Mouse (Mus musculus): ENCODE measurements around the gene Slc25a51. TPM values are rescaled to one million over a fixed set of nuclear protein-coding genes. Genes with fewer than 3 reads are reported as not detected.
"Not testable (repeated sequence)": the region's sequence is repeated elsewhere in the genome, so short reads cannot be mapped to it uniquely, and the experiment has no call there.

Slc25a51 gene
- polyA plus RNA-seq, 1 experiment from 2014 or later, result 79.8 TPM

DNA sequence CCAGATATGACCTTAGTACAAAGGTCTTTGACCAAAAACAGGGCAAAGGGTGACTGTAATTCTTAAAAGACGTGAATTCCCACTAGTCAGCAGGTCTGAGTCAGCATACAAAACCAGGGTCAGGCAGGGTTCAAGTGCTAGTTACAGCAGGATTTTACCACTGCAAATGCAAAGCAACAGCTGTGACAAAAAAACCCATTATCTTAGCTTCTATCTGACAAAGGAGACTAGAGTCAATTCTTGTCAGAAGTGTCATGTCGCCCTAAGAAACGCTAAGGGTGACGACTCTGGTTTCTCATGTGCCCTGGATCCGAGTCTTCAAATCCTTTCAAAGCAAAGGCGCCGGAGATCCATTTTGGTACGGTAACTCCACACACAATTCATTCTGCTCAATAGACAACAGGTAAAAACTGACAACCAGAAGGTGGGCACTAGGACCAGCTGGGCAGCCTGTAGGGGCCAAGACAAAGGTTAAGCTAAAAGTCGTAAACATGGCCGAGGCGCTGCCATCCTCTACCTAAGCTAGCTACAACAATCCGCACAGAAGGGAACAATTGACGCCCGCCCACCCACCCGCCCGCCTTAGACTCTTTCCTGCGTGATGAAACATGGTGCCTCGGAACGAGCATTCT, 747 bp downstream of the Slc25a51 start:
- Histone ChIP-seq H3K27me3 (no peaks in the 10 kb centered on the region), H3K4me3 (peak overlapping the region; percentile 88), H3K4me2 (replicated peaks) (peak overlapping the region; percentile 69), H3K36me3 (peaks cover 18% of the 10 kb centered on the region), H3K9ac (peak overlapping the region; percentile 90), H3K9me3 (no peaks in the 10 kb centered on the region), H3K27ac (peak overlapping the region; percentile 83; the same call in 1 of the 2 replicates), H3K4me1 (peaks cover 15% of the 10 kb centered on the region)
- ATAC-seq (ENCODE audit: insufficient number of reproducible peaks, insufficient read depth, low FRiP score, low TSS enrichment), result no peak
- WGBS, result 1% methylated on average over 19 of the region's 19 CpGs

DNA sequence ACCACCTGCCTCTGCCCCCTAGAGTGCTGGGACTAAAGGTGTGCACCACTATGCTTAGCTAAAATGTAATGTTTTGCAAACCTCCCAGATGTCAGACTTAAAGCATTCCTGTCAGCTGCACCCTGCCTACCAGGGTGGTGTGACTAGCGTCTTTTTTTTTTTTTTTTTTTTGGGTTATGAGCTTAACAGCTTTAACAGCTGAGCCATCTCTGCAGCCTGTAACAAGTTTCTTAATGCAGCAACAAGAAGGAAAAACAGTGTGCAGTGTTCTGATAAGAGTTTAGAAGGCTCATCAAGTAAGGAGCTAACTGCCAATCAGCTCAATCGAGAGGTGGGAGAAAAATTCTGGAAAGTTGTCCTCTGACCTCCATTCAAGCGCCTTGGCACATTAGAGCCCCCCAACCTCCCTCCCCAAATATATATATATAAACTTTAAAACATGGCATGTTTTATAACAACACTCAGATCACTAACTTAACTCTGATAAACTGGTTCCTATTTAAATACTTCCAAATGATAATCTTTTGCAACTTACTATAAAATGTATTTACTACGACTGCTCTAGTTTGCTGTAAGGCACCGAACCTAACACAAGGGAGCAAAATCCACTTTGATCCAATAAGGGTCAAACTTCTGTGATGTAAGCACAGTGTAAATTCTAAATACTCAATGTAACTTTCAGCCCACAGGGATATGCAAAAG, 1.4 kb downstream of the Slc25a51 start:
- peaks cover 15% of the 10 kb centered on the region for H3K4me1 ChIP-seq
- H3K9me3 ChIP-seq, result no peaks in the 10 kb centered on the region
- peak overlapping the region; percentile 88 for H3K4me3 ChIP-seq
- peak overlapping the region; percentile 69 for H3K4me2 ChIP-seq (replicated peaks)
- H3K27me3 ChIP-seq, result no peaks in the 10 kb centered on the region
- no peak for ATAC-seq (ENCODE audit: insufficient number of reproducible peaks, insufficient read depth, low FRiP score, low TSS enrichment)
- peaks cover 25% of the 10 kb centered on the region for H3K36me3 ChIP-seq
- peak overlapping the region; percentile 90; the same call in 1 of the 2 replicates for H3K9ac ChIP-seq
- no peak overlapping the region for H3K27ac ChIP-seq
- 61% methylated on average over 5 of the region's 5 CpGs for WGBS

DNA sequence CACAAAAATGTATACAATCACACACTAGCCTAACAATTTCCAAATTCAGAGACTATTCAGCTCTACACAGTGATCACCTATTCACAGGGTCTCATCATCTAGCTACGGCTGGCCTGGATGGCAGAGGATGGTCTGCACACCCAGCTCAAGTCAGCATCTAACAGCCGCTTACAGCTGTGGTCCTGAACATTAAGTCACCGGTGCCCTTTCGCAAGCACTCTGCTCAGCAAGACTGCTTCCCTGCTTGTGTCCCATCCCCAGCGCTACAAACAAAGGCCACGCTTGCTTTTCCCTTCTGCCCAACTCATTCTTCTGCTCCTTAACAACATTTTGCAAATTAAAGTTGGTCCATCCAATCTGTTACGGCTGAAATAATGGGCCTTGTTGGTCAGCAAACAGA, 2.2 kb downstream of the Slc25a51 start:
- WGBS, result 86% methylated on average over 7 of the region's 7 CpGs
- peak overlapping the region; percentile 69 for H3K4me2 ChIP-seq (replicated peaks)
- H3K36me3 ChIP-seq, result peaks cover 31% of the 10 kb centered on the region
- no peak overlapping the region for H3K9ac ChIP-seq
- ATAC-seq (ENCODE audit: insufficient number of reproducible peaks, insufficient read depth, low FRiP score, low TSS enrichment), result no peak
- H3K27ac ChIP-seq, result no peak overlapping the region
- peaks cover 15% of the 10 kb centered on the region for H3K4me1 ChIP-seq
- H3K4me3 ChIP-seq, result no peak overlapping the region
- no peaks in the 10 kb centered on the region for H3K9me3 ChIP-seq
- no peaks in the 10 kb centered on the region for H3K27me3 ChIP-seq

DNA sequence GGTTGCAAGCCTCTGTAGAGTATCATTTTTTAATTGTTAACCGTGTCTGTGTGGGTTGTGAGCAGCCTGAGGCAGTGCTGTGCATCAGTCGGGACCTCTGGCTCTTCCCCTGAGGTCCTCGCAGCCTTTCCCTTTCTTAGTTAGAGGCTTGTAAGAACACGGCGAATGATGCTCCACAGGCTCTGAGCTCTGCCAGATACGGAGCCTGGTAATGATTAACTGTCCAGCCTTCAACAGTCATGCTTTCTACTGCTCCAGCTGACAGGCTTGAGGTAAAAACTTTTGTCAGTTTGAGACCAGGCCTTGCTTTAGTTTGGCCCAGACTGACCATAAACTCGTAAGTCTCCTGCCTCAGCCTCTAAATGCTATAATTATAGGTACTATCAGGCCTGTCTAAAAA, 3.3 kb downstream of the Slc25a51 start:
- Histone ChIP-seq H3K9me3 (no peaks in the 10 kb centered on the region), H3K4me2 (replicated peaks) (no peak overlapping the region), H3K27ac (no peak overlapping the region), H3K36me3 (peaks cover 36% of the 10 kb centered on the region), H3K27me3 (no peaks in the 10 kb centered on the region), H3K4me1 (peaks cover 15% of the 10 kb centered on the region), H3K4me3 (no peak overlapping the region), H3K9ac (no peak overlapping the region)
- ATAC-seq (ENCODE audit: insufficient number of reproducible peaks, insufficient read depth, low FRiP score, low TSS enrichment), result no peak
- 50% methylated on average over 7 of the region's 7 CpGs for WGBS

DNA sequence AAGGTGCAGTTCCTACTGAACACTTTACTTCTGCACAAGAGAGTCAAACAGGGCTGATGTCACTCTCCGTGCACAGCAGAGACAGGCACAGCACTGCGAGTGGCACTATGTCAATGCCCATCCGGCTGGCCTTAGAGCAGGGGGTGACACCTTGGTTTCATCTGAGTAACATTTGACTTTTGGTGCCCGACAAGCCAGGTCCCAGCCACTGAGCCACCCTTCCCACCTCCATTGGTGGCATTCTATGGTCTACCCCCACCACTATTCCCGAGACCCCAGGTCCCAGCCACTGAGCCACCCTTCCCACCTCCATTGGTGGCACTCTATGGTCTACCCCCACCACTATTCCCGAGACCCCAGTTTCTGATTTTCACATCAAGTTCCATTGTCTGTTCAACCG, 4.5 kb downstream of the Slc25a51 start:
- no peak overlapping the region for H3K9ac ChIP-seq
- H3K9me3 ChIP-seq, result no peaks in the 10 kb centered on the region
- H3K4me1 ChIP-seq, result peaks cover 15% of the 10 kb centered on the region
- H3K4me3 ChIP-seq, result no peak overlapping the region
- WGBS, result 94% methylated on average over 7 of the region's 7 CpGs
- no peak overlapping the region for H3K4me2 ChIP-seq (replicated peaks)
- no peak for ATAC-seq (ENCODE audit: insufficient number of reproducible peaks, insufficient read depth, low FRiP score, low TSS enrichment)
- peaks cover 48% of the 10 kb centered on the region for H3K36me3 ChIP-seq
- H3K27ac ChIP-seq, result no peak overlapping the region
- no peaks in the 10 kb centered on the region for H3K27me3 ChIP-seq

DNA sequence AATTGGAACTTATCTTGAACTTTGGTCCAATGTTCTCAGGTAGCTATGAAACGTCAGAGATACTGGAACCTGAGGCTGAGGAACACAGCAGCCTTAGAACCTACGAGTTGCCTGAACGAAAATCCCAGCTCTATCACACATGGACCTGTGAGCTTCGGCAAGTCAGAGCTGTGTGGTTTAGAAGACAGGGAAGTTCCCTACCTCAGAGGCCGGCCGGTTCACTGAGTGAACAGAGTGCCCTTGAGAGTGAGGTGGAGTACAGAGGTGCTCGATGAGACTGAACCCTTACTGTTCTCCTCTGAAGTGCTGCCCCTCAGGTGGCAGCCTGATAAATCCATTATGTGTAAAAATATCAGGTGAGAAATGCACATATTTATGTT, 5.1 kb downstream of the Slc25a51 start:
- no peak overlapping the region for H3K4me2 ChIP-seq (replicated peaks)
- H3K4me1 ChIP-seq, result peaks cover 15% of the 10 kb centered on the region
- ATAC-seq (ENCODE audit: insufficient number of reproducible peaks, insufficient read depth, low FRiP score, low TSS enrichment), result no peak
- no peak overlapping the region for H3K9ac ChIP-seq
- H3K36me3 ChIP-seq, result peaks cover 54% of the 10 kb centered on the region
- H3K9me3 ChIP-seq, result no peaks in the 10 kb centered on the region
- H3K27me3 ChIP-seq, result no peaks in the 10 kb centered on the region
- no peak overlapping the region for H3K4me3 ChIP-seq
- WGBS, result 86% methylated on average over 7 of the region's 7 CpGs
- H3K27ac ChIP-seq, result no peak overlapping the region

DNA sequence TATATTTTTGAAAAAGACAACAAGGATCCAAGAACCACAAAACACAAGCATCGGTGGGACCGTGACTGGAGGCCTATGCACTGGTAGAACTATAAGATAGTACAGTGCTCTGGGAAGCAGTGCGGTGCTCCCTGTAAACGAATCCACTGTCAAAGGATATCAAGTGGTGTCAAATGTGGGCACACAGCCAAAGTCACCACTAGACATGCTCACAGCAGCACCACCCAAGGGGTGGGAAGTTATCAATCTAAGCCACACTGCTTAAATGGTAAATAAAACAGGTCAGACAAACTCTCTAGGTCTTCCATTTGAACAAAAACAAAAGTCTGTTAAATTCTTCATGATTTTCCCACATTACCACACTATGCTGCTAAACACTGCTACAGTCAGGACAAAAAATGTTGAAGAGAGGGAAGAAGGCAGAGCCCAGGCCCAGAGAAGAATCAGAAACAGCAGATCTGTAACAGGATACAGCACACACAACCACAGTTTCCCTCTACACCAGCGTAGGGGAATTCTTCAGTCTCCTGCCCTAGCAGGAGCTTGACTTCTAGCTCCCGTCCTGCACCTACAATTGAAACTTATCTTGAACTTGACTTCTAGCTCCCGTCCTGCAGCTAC, 5.6 kb downstream of the Slc25a51 start:
- Histone ChIP-seq H3K36me3 (peaks cover 58% of the 10 kb centered on the region), H3K4me2 (replicated peaks) (no peak overlapping the region), H3K27ac (no peak overlapping the region), H3K9me3 (no peaks in the 10 kb centered on the region), H3K4me1 (peaks cover 15% of the 10 kb centered on the region), H3K4me3 (no peak overlapping the region), H3K9ac (no peak overlapping the region), H3K27me3 (no peaks in the 10 kb centered on the region)
- 80% methylated on average over 7 of the region's 7 CpGs for WGBS
- ATAC-seq (ENCODE audit: insufficient number of reproducible peaks, insufficient read depth, low FRiP score, low TSS enrichment), result no peak

DNA sequence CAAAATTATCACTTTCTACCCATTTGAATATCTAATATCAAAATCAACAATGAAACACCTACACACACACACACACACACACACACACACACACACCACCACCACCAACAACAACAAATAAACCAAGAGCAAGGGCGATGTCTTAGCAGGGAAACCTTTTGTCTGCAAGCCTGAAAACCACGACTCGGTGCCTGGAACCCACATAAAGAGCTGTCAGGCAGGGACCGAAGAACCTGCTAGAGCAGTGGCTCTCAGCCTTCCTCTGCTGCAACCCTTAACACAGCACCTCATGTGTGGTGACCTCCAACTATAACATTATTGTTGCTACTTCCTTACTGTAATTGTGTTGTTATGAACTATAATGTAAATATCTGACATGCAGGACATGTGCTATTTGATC, 6.3 kb downstream of the Slc25a51 start:
- no peaks in the 10 kb centered on the region for H3K27me3 ChIP-seq
- H3K27ac ChIP-seq, result no peak overlapping the region
- 96% methylated on average over 4 of the region's 4 CpGs for WGBS
- ATAC-seq (ENCODE audit: insufficient number of reproducible peaks, insufficient read depth, low FRiP score, low TSS enrichment), result no peak
- H3K4me1 ChIP-seq, result peaks cover 11% of the 10 kb centered on the region
- no peak overlapping the region for H3K4me3 ChIP-seq
- no peaks in the 10 kb centered on the region for H3K9me3 ChIP-seq
- no peak overlapping the region for H3K9ac ChIP-seq
- peaks cover 64% of the 10 kb centered on the region for H3K36me3 ChIP-seq
- no peak overlapping the region for H3K4me2 ChIP-seq (replicated peaks)

DNA sequence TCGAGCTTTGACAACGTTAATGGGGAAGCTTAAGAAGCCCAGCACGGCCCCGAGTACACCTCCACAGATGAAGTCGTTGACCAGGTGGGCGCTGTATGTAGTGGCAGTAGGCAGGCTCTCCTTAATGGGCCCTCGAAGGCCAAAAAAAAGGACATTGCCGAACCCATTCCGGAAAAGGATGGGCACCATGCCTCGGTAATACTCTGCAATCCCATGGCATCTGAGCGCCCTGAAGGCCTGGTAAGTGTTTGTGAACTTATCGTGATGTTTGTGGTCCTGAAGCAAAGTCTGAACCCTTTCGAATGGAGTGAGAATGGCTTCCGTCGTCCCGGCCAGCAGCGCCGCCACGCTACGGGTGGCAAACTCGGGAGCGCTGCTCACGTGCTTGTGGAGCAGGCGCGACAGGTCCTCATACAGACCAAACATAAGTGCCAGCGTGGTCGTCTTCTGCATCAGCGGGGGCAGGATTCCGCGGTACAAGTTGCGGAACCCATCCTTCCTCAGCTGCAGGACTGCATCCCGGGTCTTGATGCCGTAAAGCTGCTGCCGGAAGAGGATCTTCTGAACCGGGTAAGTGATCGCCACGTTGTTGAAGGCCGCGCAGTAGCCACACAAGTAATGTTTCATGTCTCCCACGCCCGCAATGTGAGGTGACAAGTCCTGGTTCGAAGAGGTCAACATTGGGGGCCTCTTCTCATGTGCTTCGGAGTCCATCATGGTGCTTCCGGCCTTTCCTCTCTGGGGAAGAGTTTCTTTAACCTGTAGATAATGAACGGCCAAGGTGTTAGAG, 8.9 kb downstream of the Slc25a51 start:
- no peaks in the 10 kb centered on the region for H3K4me1 ChIP-seq
- no peak overlapping the region for H3K4me2 ChIP-seq (replicated peaks)
- 94% methylated on average over 45 of the region's 45 CpGs for WGBS
- no peak for ATAC-seq (ENCODE audit: insufficient number of reproducible peaks, insufficient read depth, low FRiP score, low TSS enrichment)
- no peaks in the 10 kb centered on the region for H3K27me3 ChIP-seq
- peaks cover 70% of the 10 kb centered on the region for H3K36me3 ChIP-seq
- H3K9ac ChIP-seq, result no peak overlapping the region
- no peaks in the 10 kb centered on the region for H3K9me3 ChIP-seq
- no peak overlapping the region for H3K27ac ChIP-seq
- no peak overlapping the region for H3K4me3 ChIP-seq

DNA sequence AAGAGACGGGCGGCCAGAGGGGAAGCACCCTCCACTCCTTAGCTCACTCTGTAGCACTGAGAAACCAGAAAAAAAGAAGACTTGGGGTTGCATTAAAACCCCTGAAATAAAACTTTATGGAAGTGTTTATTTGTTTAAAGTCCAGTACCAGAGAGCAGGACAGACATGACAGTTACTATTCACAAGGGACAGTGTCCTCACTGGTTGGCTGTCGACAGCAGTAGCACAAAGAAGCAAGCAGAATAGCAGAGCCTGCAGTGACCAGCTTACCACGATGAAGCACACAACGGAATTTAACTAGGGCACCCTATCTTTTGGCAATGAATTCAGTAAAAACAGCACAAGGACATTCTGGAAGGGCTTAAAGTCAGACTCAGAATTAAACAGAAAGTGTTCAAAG, 10.3 kb downstream of the Slc25a51 start:
- H3K9me3 ChIP-seq; H3K27ac ChIP-seq; ATAC-seq (ENCODE audit: insufficient number of reproducible peaks, insufficient read depth, low FRiP score, low TSS enrichment); H3K4me2 ChIP-seq (replicated peaks); H3K4me1 ChIP-seq; H3K9ac ChIP-seq; H3K4me3 ChIP-seq; H3K27me3 ChIP-seq: not testable (repeated sequence)
- 87% methylated on average over 5 of the region's 5 CpGs for WGBS
- peaks cover 57% of the 10 kb centered on the region for H3K36me3 ChIP-seq

DNA sequence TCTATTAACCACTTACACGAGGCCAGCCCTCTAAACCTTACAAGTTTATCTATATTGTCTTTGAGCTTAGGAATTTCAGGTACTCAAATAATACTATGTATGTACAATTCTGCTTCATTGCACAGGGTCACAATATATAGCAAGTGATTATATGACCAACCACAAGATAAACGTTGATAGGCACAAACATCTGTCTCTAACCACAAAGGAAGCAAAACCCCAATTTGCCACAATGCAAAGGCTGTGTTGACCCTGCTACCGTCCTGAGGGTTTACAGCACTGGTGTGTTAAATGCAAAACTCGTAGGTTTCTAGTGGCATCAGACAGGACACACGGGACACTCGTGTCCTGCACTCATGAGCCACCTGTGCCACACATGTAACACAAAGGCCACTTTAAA, 12.4 kb downstream of the Slc25a51 start:
- H3K4me2 ChIP-seq (replicated peaks); H3K9ac ChIP-seq; H3K27ac ChIP-seq; H3K4me1 ChIP-seq; ATAC-seq (ENCODE audit: insufficient number of reproducible peaks, insufficient read depth, low FRiP score, low TSS enrichment); H3K9me3 ChIP-seq; H3K27me3 ChIP-seq; H3K4me3 ChIP-seq: not testable (repeated sequence)
- WGBS, result 89% methylated on average over 6 of the region's 6 CpGs
- H3K36me3 ChIP-seq, result peaks cover 37% of the 10 kb centered on the region

Measured in embryonic facial prominence, embryonic 12.5 days (tissue).